Mouse (Mus musculus) ZHBTc4 (cell line): ENCODE data around the gene Gm4513.
"Not testable (repeated sequence)": the region's sequence is repeated elsewhere in the genome, so short reads cannot be mapped to it uniquely, and the experiment has no call there.

ENCODE experiments used
- DNase-seq: peaks from one replicate; pipeline ENCODE4 v3.0.0-alpha.2; 2011; ENCODE audit warnings: low read depth, low spot score

Gene Gm4513

GRCm38 (mm10) chr7:20598921-20599320 is at the start of gene Gm4513:
Gene Gm4513 (minus strand): TSS chr7:20599021.
- DNase-seq = not testable (repeated sequence)

- not testable (repeated sequence) for DNase-seq
Observed at GRCm38 (mm10) chr7:20576141-20576540, 22.7 kb downstream of the Gm4513 start, which contains the start of gene Gm4141. Gene Gm4141 (minus strand): TSS chr7:20576241.

- not testable (repeated sequence) for DNase-seq
Observed at GRCm38 (mm10) chr7:20545657-20546056, 53.2 kb downstream of the Gm4513 start, which contains the start of gene Gm5726. Gene Gm5726 (minus strand): TSS chr7:20545757.
